Mouse (Mus musculus) C2C12 (cell line): ENCODE data around the gene Hsdl2.

ENCODE experiments used
- CTCF ChIP-seq: IDR thresholded peaks from one replicate; pipeline ENCODE4 v1.5.1; 2011; ENCODE audit not compliant: control insufficient read depth, insufficient read depth, insufficient read length
- MAX ChIP-seq: IDR thresholded peaks from one replicate; pipeline ENCODE4 v1.6.1; 2011; ENCODE audit warnings: mild to moderate bottlenecking, control low read depth
- MYOD1 ChIP-seq: IDR thresholded peaks from one replicate; pipeline ENCODE4 v1.6.1; 2011; ENCODE audit warnings: low read depth; ENCODE audit not compliant: control insufficient read depth, insufficient read length
- MYOG ChIP-seq: IDR thresholded peaks from one replicate; pipeline ENCODE4 v1.6.1; 2011; ENCODE audit not compliant: control insufficient read depth, insufficient read length; ENCODE audit errors: extremely low read depth
- USF1 ChIP-seq: IDR thresholded peaks from one replicate; pipeline ENCODE4 v1.6.1; 2011; ENCODE audit warnings: low read depth, mild to moderate bottlenecking, control low read depth, moderate library complexity

- no peak for TF ChIP-seq USF1
- TF ChIP-seq MYOG = no peak
- no peak for TF ChIP-seq CTCF
- TF ChIP-seq MAX = no peak
- TF ChIP-seq MYOD1 = no peak
Observed at GRCm38 (mm10) chr4:59628255-59628654, 46.9 kb downstream of the Hsdl2 start.
